Mouse (Mus musculus) intestine, postnatal 0 days (tissue): ENCODE results near the gene Alg12. TPM values are rescaled to one million over a fixed set of nuclear protein-coding genes. Genes with fewer than 3 reads are reported as not detected.

Source experiments
- ATAC-seq: fragments of 200-750 bp; cut with Nextera tagmentation; 2 replicates; pipeline ENCODE4 v1.8.0; 2017; ENCODE audit warnings: mild to moderate bottlenecking, moderate TSS enrichment, moderate library complexity
- H3K27ac ChIP-seq: fragments of 300-500 bp; sonication (generic); 2 replicates; pipeline ENCODE4 v1.5.1; 2014; ENCODE audit warnings: mild to moderate bottlenecking, low read depth, low read length, moderate library complexity
- H3K27me3 ChIP-seq: fragments of 300-500 bp; sonication (generic); replicated peaks from 2 replicates; pipeline ENCODE4 v1.6.1; 2014; ENCODE audit warnings: low read length, mixed read lengths; ENCODE audit not compliant: control insufficient read depth, insufficient read depth
- H3K36me3 ChIP-seq: fragments of 300-500 bp; sonication (generic); 2 replicates; pipeline ENCODE4 v1.6.1; 2014; ENCODE audit warnings: mild to moderate bottlenecking, moderate library complexity; ENCODE audit not compliant: control insufficient read depth, insufficient read depth
- H3K4me1 ChIP-seq: fragments of 300-500 bp; sonication (generic); replicated peaks from 2 replicates; pipeline ENCODE4 v1.6.1; 2014; ENCODE audit warnings: antibody characterized with exemption, low read length, mixed read lengths; ENCODE audit not compliant: control insufficient read depth, insufficient read depth
- H3K4me2 ChIP-seq: fragments of 300-500 bp; sonication (generic); replicated peaks from 2 replicates; pipeline ENCODE4 v1.6.1; 2014; ENCODE audit warnings: low read depth, mild to moderate bottlenecking, moderate library complexity
- H3K4me3 ChIP-seq: fragments of 300-500 bp; sonication (generic); 2 replicates; pipeline ENCODE4 v1.5.1; 2014; ENCODE audit warnings: low read depth, low read length
- H3K9ac ChIP-seq: fragments of 300-500 bp; sonication (generic); 2 replicates; pipeline ENCODE4 v1.6.1; 2014; ENCODE audit warnings: mild to moderate bottlenecking, low read depth, low read length
- H3K9me3 ChIP-seq: fragments of 300-500 bp; sonication (generic); 2 replicates; pipeline ENCODE4 v1.6.1; 2016; ENCODE audit warnings: mixed run types; ENCODE audit not compliant: control insufficient read depth
- CTCF ChIP-seq: sonication (generic); IDR thresholded peaks from 2 replicates; pipeline ENCODE4 v1.5.1; 2016; ENCODE audit warnings: low read depth, mild to moderate bottlenecking, control low read depth, antibody characterized with exemption, moderate library complexity
- WGBS: fragments of 180-500 bp; shearing (Covaris S2); extraction: QIAGEN DNeasy Blood & Tissue Kit; methylation state at CpG from one replicate; pipeline ENCODE4 v1.1.7; 2014; 5-methylcytosine and 5-hydroxymethylcytosine counted together
- polyA plus RNA-seq: library from polyadenylated mRNA; unstranded; fragments of >200 nt; fragmentation: Nextera tagmentation; extraction: Ambion mirVana; gene quantifications from 2 replicates; pipeline ENCODE4 v1.2.1, GENCODE M21; 2015

Alg12 gene
- polyA plus RNA-seq, 1 experiment from 2014 or later, result 7.3 TPM

- Histone ChIP-seq H3K27ac (peak overlapping the region; percentile 74), H3K27me3 (no peaks in the 10 kb centered on the region), H3K4me1 (no peaks in the 10 kb centered on the region), H3K4me3 (peak overlapping the region; percentile 46), H3K9ac (peak overlapping the region; percentile 65), H3K9me3 (no peaks in the 10 kb centered on the region), H3K36me3 (no peaks in the 10 kb centered on the region), H3K4me2 (peak overlapping the region; percentile 81)
- ATAC-seq, result peak; percentile 82
- TF ChIP-seq CTCF, result peak; percentile 54
- WGBS, result under 1% methylated on average over 39 of the region's 39 CpGs
Observed at GRCm38 (mm10) chr15:88837199-88837932, 18.2 kb upstream of the Alg12 start.

GRCm38 (mm10) chr15:88836571-88836970 lies 17.5 kb upstream of the Alg12 start:
- H3K4me3 ChIP-seq, result peak overlapping the region; percentile 46; the same call in 1 of the 2 replicates
- peak overlapping the region; percentile 81 for H3K4me2 ChIP-seq
- TF ChIP-seq CTCF, result no peak
- 52% methylated on average over 5 of the region's 5 CpGs for WGBS
- H3K9me3 ChIP-seq, result no peaks in the 10 kb centered on the region
- peak overlapping the region; percentile 42; the same call in 1 of the 2 replicates for H3K27ac ChIP-seq
- H3K4me1 ChIP-seq, result no peaks in the 10 kb centered on the region
- no peak for ATAC-seq
- no peaks in the 10 kb centered on the region for H3K36me3 ChIP-seq
- no peak overlapping the region for H3K9ac ChIP-seq
- no peaks in the 10 kb centered on the region for H3K27me3 ChIP-seq

- 0 out of 2 replicates have a peak overlapping the region, but pooled peaks have one; percentile 46 for H3K4me3 ChIP-seq
- H3K9ac ChIP-seq, result no peak overlapping the region
- H3K36me3 ChIP-seq, result no peaks in the 10 kb centered on the region
- WGBS, result 58% methylated on average over 6 of the region's 6 CpGs
- peak; percentile 75 for TF ChIP-seq CTCF
- H3K9me3 ChIP-seq, result no peaks in the 10 kb centered on the region
- no peaks in the 10 kb centered on the region for H3K27me3 ChIP-seq
- ATAC-seq, result peak; percentile 32; the same call in 1 of the 2 replicates
- H3K4me1 ChIP-seq, result no peaks in the 10 kb centered on the region
- H3K27ac ChIP-seq, result peak overlapping the region; percentile 42; the same call in 1 of the 2 replicates
- peak overlapping the region; percentile 81 for H3K4me2 ChIP-seq
Observed at GRCm38 (mm10) chr15:88836031-88836430, 16.9 kb upstream of the Alg12 start.

GRCm38 (mm10) chr15:88832536-88832935 lies 13.4 kb upstream of the Alg12 start:
- H3K27ac ChIP-seq, result no peak overlapping the region

GRCm38 (mm10) chr15:88831482-88831881 lies 12.4 kb upstream of the Alg12 start:
- no peak for ATAC-seq
- WGBS, result 49% methylated on average over 5 of the region's 5 CpGs
- no peaks in the 10 kb centered on the region for H3K36me3 ChIP-seq
- H3K4me3 ChIP-seq, result no peak overlapping the region
- no peaks in the 10 kb centered on the region for H3K9me3 ChIP-seq
- no peak overlapping the region for H3K4me2 ChIP-seq
- no peak overlapping the region for H3K9ac ChIP-seq
- no peaks in the 10 kb centered on the region for H3K27me3 ChIP-seq
- no peak for TF ChIP-seq CTCF
- H3K4me1 ChIP-seq, result no peaks in the 10 kb centered on the region
- H3K27ac ChIP-seq, result no peak overlapping the region

More at GRCm38 (mm10) chr15:88832536-88832935, 13.4 kb upstream of the Alg12 start:
- no peak for TF ChIP-seq CTCF
- Histone ChIP-seq H3K4me2 (no peak overlapping the region), H3K9me3 (no peaks in the 10 kb centered on the region), H3K9ac (no peak overlapping the region), H3K36me3 (no peaks in the 10 kb centered on the region), H3K4me1 (no peaks in the 10 kb centered on the region), H3K27me3 (no peaks in the 10 kb centered on the region), H3K4me3 (no peak overlapping the region)
- no peak for ATAC-seq
- WGBS, result 69% methylated on average over 9 of the region's 9 CpGs

GRCm38 (mm10) chr15:88830696-88831095 lies 11.6 kb upstream of the Alg12 start:
- H3K4me3 ChIP-seq, result no peak overlapping the region
- TF ChIP-seq CTCF, result no peak
- H3K9ac ChIP-seq, result no peak overlapping the region
- H3K9me3 ChIP-seq, result no peaks in the 10 kb centered on the region
- peaks cover 6% of the 10 kb centered on the region for H3K36me3 ChIP-seq
- no peak for ATAC-seq
- H3K27me3 ChIP-seq, result no peaks in the 10 kb centered on the region
- H3K27ac ChIP-seq, result no peak overlapping the region
- no peaks in the 10 kb centered on the region for H3K4me1 ChIP-seq
- no peak overlapping the region for H3K4me2 ChIP-seq
- 73% methylated on average over 5 of the region's 5 CpGs for WGBS
